8 mouse cellular contexts compared by ENCODE assay signal in genomic region chr9:22117754-22118456, GRCm38 (mm10). TPM values are rescaled to one million over a fixed set of nuclear protein-coding genes. Genes with fewer than 3 reads are reported as not detected.
DNase-seq lines count a peak whose midpoint lies in the region; ATAC-seq and TF ChIP-seq lines count a peak whose summit lies in the region.

No protein-coding gene starts in this region.

- no peak for ATAC-seq in lung, embryonic 15.5 days (ENCODE audit: borderline replicate concordance, extremely low read depth, low FRiP score, low TSS enrichment)
- ATAC-seq in neutrophil, adult 5-6 weeks (ENCODE audit: extremely low read depth, insufficient number of reproducible peaks, low FRiP score, poor library complexity, severe bottlenecking), result peak; percentile 62

- no peaks in the 10 kb centered on the region for H3K9me3 ChIP-seq in lung, embryonic 15.5 days

- H3K4me2 ChIP-seq in lung, embryonic 15.5 days, result peak overlapping the region; percentile 85

- DNase-seq in CD4-positive helper T cell, adult 2 months (ENCODE audit: low read depth, low spot score), result peak; percentile 91
- DNase-seq in R1 (ENCODE audit: low read depth, low spot score), result peak; percentile 86
- DNase-seq in heart, postnatal 10 days, result peak; percentile 40 to 69
- DNase-seq in kidney, postnatal 4 days, result peak; percentile 54 to 72
- DNase-seq in gastrocnemius, postnatal 36 days, result no peak

- WGBS in lung, embryonic 15.5 days, result 42% methylated on average over 10 of the region's 10 CpGs

- H3K4me3 ChIP-seq in cortical plate, adult 2 months (ENCODE audit: insufficient read depth, low read length), result peak overlapping the region; percentile 47
- peak overlapping the region; percentile 76 for H3K4me3 ChIP-seq in lung, embryonic 15.5 days

- H3K4me1 ChIP-seq in cortical plate, adult 2 months (ENCODE audit: control insufficient read depth, insufficient read depth, low read length), result peaks cover 5% of the 10 kb centered on the region; the same call in 1 of the 2 replicates
- peaks cover 15% of the 10 kb centered on the region for H3K4me1 ChIP-seq in lung, embryonic 15.5 days

- H3K27me3 ChIP-seq in lung, embryonic 15.5 days, result no peaks in the 10 kb centered on the region

- intact Hi-C loops in heart, postnatal 10 days (cut with DNase I), result loop anchor here (2.0 kb wide), 1 partner anchor 21 kb away; no protein-coding TSS in a partner anchor
- intact Hi-C loops in gastrocnemius, postnatal 36 days (cut with DNase I), result no loop called here

- H3K36me3 ChIP-seq in lung, embryonic 15.5 days, result peaks cover 7% of the 10 kb centered on the region

- H3K27ac ChIP-seq in cortical plate, adult 2 months (ENCODE audit: insufficient read depth, low read length), result no peak overlapping the region
- H3K27ac ChIP-seq in lung, embryonic 15.5 days, result peak overlapping the region; percentile 46; the same call in 1 of the 2 replicates

- TF ChIP-seq POLR2A in cortical plate, adult 2 months (IDR thresholded peaks at IDR 0.05; ENCODE audit: extremely low read depth, insufficient read depth, low read length), result no peak

- TF ChIP-seq CTCF in cortical plate, adult 2 months (IDR thresholded peaks at IDR 0.05; ENCODE audit: extremely low read depth, insufficient read depth, low read length), result peak; percentile 61

- H3K9ac ChIP-seq in lung, embryonic 15.5 days, result peak overlapping the region; percentile 53; the same call in 1 of the 2 replicates

RNA-seq across cellular contexts. Expression of gene Elof1, which starts 0.9 kb away (rescaled TPM):
- polyA plus RNA-seq in cortical plate, adult 2 months (2012; rRNA removed), result 122 and 131 TPM in 2 replicates
- total RNA-seq in heart, postnatal 10 days (2021), result 10 to 100 TPM; 43.5 to 44.0 TPM
- 196 and 210 TPM in 2 replicates for polyA plus RNA-seq in lung, embryonic 15.5 days (2015; fragmentation: Nextera tagmentation; extraction: Ambion mirVana)
- 27.4 and 27.9 TPM in 2 replicates for total RNA-seq in neutrophil, adult 5-6 weeks (2017)
- total RNA-seq in gastrocnemius, postnatal 36 days (2021), result 10 to 100 TPM; 32.5 to 35.3 TPM

RNA-seq across cellular contexts. Expression of gene Acp5, which starts 17.6 kb away (rescaled TPM):
- 0.71 and 0.76 TPM in 2 replicates for polyA plus RNA-seq in cortical plate, adult 2 months (2012; rRNA removed)
- total RNA-seq in heart, postnatal 10 days (2021), result 1 to 10 TPM; 1.8 to 2.8 TPM
- polyA plus RNA-seq in lung, embryonic 15.5 days (2015; fragmentation: Nextera tagmentation; extraction: Ambion mirVana), result 6.2 and 6.4 TPM in 2 replicates
- total RNA-seq in neutrophil, adult 5-6 weeks (2017), result 70.6 and 71.3 TPM in 2 replicates
- 1 to 10 TPM; 1.1 to 2.9 TPM for total RNA-seq in gastrocnemius, postnatal 36 days (2021)

RNA-seq across cellular contexts. Expression of gene Cnn1, which starts 18.9 kb away (rescaled TPM):
- 1.2 and 2.2 TPM in 2 replicates for polyA plus RNA-seq in cortical plate, adult 2 months (2012; rRNA removed)
- total RNA-seq in heart, postnatal 10 days (2021), result 1 to 10 TPM; 8.2 to 9.7 TPM
- 60.9 and 71.5 TPM in 2 replicates for polyA plus RNA-seq in lung, embryonic 15.5 days (2015; fragmentation: Nextera tagmentation; extraction: Ambion mirVana)
- not detected in 2 replicates for total RNA-seq in neutrophil, adult 5-6 weeks (2017)
- total RNA-seq in gastrocnemius, postnatal 36 days (2021), result 1 to 10 TPM; 1.4 to 2.1 TPM

RNA-seq across cellular contexts. Expression of gene Ecsit, which starts 32.7 kb away (rescaled TPM):
- 57.4 and 62.3 TPM in 2 replicates for polyA plus RNA-seq in cortical plate, adult 2 months (2012; rRNA removed)
- 10 to 100 TPM; 79.0 to 82.6 TPM for total RNA-seq in heart, postnatal 10 days (2021)
- 33.2 and 33.9 TPM in 2 replicates for polyA plus RNA-seq in lung, embryonic 15.5 days (2015; fragmentation: Nextera tagmentation; extraction: Ambion mirVana)
- 10.1 and 14.0 TPM in 2 replicates for total RNA-seq in neutrophil, adult 5-6 weeks (2017)
- total RNA-seq in gastrocnemius, postnatal 36 days (2021), result 10 to 100 TPM; 82.2 to 86.9 TPM

RNA-seq across cellular contexts. Expression of gene Pigyl, which starts 38.7 kb away (rescaled TPM):
- 89.9 and 97.3 TPM in 2 replicates for polyA plus RNA-seq in cortical plate, adult 2 months (2012; rRNA removed)
- total RNA-seq in heart, postnatal 10 days (2021), result 10 to 100 TPM; 35.3 to 35.6 TPM
- 77.3 and 84.7 TPM in 2 replicates for polyA plus RNA-seq in lung, embryonic 15.5 days (2015; fragmentation: Nextera tagmentation; extraction: Ambion mirVana)
- 13.0 and 16.6 TPM in 2 replicates for total RNA-seq in neutrophil, adult 5-6 weeks (2017)
- 10 to 100 TPM; 29.4 to 31.2 TPM for total RNA-seq in gastrocnemius, postnatal 36 days (2021)

Comparison
In these comparisons a context has a peak if more than half of its experiments do, and no peak if none do; other contexts are left out.
1. DNase-seq: peak in CD4-positive helper T cell, adult 2 months (single experiment), R1 (single experiment), heart, postnatal 10 days (2 of 2) and kidney, postnatal 4 days (2 of 2); none in gastrocnemius, postnatal 36 days (0 of 2).
2. RNA of gene Acp5, which starts 17.6 kb away (total RNA-seq): 70.6 to 71.3 TPM in neutrophil, adult 5-6 weeks; 1.1 to 2.9 TPM in gastrocnemius, postnatal 36 days and 1.8 to 2.8 TPM in heart, postnatal 10 days; every median in the first group is over 10 times any median in the second.